Mouse (Mus musculus) mature B cell (primary cell): ENCODE results near the gene Gm44973.
"Not testable (repeated sequence)": the region's sequence is repeated elsewhere in the genome, so short reads cannot be mapped to it uniquely, and the experiment has no call there.

Experiments used
- in situ Hi-C: fragments of 300-500 bp; cut with MboI; formaldehyde crosslinking; loops from 2 replicates; pipeline ENCODE4 v1.14.3; 2019

Gm44973 gene

DNA sequence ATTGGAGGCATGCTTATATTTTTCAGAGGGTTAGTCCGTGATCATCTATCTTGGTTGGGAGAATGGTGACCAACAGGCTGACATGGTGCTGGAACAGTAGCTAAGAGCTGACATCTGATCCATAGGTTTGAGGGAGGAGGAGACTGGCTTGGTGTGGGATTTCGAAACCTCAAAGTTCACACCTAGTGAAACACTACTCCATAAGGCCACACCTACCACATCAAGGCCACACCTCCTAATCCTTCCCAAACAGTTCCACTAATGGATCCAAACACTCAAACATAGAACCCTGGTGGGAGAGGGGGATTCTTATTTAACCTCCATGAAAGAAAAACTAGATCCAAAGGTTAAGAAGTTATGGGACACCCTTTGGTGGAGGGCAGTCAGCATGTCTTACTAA lies 1.6 kb downstream of the Gm44973 start:
- in situ Hi-C loops = no loop called here

DNA sequence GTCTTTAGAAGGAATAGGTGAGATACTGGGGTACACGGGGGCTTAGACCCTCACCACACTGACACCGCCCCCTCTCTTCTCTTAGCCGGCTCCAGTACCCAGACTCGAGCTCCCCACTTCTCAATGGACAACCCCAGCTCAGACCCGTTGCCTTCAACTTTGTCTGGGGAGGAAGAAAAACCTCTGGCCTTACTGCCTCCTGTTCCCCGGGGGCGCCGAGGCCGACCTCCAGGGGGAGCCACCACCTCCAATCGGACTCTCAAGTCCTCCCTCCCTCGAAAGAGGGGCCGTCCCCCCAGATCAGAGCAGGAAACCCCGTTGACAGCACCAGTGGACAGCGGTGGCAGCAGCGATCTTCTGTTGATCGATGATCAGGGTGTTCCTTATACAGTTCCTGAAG lies 2.1 kb downstream of the Gm44973 start:
- in situ Hi-C loops = no loop called here

DNA sequence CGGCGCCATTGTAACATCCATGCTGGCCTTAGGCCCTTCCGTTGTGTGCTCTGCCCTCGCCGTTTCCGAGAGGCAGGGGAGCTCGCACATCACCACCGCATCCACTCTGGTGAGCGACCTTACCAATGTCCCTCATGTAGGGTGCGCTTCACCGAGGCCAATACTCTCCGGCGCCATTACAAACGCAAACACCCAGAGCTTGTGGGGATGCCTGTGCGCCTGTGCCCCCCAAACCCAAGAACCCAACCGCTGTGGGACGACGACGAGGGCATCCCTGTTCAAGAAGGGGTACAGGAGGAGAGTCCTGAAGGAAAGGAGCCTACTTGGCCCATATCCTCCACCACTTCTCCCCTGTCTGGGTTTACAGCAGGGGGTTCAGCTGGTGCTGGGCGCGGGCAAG lies 2.6 kb downstream of the Gm44973 start:
- in situ Hi-C loops = no loop called here

DNA sequence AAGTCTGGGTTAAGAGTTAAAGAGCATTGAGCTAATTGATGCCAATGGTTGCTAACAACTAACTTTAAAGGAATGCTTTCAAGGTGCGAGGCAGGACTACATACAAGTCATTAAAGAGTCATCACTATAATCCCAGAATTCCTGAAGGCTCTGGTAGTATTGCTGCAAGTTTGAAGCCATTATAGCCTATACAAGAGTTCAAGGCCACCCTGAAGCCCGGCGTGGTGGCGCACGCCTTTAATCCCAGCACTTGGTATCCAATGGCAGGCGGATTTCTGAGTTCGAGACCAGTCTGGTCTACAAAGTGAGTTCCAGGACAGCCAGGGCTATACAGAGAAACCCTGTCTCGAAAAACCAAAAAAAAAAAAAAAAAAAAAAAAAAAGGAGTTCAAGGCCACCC lies 4.3 kb downstream of the Gm44973 start:
- in situ Hi-C loops = not testable (repeated sequence)

DNA sequence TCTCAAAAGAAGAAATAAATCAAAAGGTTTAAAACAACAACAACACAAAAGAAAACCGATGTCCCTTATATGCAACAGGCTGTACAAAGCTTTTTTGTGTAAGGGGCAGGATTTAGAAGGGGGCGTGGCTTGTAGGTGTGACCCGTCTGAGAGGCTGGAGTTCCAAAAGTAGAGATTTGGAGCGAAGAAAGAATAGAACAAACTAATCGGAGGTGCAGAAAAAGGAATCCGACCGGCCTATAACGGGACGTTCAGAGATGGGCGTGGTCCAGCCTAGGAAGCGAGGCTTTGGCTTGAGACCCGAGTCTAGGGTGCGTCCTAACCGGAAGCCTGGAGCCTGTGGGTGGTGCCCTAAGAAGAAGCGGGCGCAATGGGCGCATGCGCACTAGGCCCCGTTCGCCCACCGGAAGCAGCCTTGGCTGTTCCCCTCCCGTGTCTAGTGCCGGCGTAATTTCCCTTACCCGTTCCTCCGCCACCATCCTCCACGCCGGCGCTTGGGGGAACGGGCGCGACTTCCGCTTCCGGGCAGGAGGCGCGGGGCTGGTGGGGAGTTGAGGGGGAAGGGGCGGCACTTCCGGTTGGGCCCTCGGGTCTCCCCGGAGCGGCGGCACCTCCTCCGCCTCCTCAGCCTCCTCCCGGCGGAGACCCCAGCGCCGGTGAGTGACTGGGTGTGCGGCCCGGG lies 4.8 kb downstream of the Gm44973 start, which contains the start of the genes Zfp865 and Ccdc106:
TSS of gene Zfp865 (plus strand) at position 377 of the 682 bp plus-strand sequence.
TSS of gene Ccdc106 (plus strand) at position 554 of the 682 bp plus-strand sequence.
- in situ Hi-C loops = no loop called here

DNA sequence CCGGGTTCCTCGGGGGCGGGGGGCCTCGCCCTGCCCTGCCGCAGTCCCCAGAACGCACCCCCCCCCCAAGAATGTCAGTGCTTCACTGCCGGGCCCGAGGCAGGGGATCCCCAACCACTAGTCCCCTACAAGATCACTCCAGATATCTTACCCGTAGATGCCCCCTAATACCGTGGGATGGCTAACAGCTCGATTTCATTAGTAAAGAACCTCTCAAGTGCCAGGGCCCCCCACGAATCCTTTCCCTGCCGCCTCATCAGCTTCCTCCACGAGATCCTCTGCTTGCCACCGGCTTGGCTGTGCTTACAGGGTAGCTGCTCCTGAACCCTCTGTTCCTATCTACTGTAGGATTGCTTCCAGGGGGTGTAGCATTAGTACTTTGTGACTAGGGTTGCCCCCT lies 5.4 kb downstream of the Gm44973 start:
- in situ Hi-C loops = no loop called here

DNA sequence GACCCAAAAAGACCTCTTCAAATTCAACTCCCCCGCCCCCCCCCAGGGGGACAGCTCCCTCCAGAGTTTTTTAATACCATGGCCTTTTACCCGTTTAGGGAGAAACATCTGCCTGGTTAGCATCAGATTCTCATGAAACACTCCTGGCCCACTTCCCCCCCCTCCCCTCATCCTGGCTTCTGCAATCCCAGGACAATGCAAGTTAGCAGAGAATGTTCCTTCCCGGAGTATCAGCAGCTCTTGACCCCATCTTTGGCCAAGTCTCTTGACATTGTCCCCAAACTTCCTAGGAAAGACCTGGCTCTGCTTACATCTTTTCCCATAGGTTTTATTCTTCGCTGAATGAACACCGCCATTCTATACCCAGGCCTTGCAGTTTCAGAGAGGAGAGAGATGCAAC lies 5.9 kb downstream of the Gm44973 start:
- in situ Hi-C loops = no loop called here

DNA sequence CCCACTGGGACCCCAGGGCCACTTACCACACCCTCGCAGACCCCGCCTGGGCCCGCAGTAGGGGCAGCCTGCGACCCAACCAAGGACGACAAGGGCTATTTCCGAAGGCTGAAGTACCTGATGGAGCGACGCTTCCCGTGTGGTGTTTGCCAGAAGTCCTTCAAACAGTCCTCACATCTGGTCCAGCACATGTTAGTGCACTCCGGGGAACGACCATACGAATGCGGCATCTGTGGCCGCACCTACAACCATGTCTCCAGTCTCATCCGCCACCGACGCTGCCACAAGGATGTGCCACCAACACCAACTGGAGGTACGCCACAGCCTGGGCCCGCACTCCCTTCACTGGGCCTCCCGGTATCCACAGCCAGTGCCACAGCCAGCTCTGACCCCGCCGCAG lies 14.2 kb downstream of the Gm44973 start:
- in situ Hi-C loops = no loop called here

DNA sequence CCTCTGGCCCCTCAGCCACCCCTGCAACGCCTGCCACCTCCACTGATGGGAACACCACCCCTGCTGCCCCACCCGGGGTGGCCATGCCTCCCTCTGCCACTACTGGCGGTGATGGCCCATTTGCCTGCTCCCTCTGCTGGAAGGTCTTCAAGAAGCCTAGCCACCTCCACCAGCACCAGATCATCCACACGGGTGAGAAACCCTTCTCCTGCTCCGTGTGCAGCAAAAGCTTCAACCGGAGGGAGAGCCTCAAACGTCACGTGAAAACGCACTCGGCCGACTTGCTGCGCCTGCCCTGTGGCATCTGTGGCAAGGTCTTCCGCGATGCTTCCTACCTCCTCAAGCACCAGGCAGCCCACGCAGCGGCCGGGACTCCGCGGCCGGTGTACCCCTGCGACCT lies 14.7 kb downstream of the Gm44973 start:
- in situ Hi-C loops = no loop called here

DNA sequence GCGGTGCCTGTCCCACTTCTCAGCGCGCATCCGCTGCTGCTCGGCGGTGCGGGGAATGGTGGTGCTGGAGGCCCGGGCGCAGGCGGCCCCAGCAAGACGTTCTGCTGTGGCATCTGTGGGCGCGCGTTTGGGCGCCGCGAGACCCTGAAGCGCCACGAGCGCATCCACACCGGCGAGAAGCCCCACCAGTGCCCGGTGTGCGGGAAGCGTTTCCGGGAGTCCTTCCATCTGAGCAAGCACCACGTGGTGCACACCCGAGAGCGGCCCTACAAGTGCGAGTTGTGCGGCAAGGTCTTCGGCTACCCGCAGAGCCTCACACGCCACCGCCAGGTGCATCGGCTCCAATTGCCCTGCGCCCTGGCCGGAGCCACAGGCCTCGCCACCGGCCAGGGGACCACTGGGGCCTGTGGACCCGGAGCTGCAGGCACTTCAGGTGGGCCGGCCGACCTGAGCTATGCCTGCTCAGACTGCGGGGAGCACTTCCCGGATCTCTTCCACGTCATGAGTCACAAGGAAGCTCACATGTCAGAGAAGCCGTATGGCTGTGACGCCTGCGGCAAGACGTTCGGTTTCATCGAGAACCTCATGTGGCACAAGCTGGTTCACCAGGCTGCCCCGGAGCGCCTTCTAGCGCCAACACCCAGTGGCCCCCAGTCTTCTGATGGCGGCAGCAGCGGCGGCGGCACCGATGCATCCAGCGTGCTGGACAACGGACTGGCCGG lies 15.4 kb downstream of the Gm44973 start:
- in situ Hi-C loops = no loop called here

DNA sequence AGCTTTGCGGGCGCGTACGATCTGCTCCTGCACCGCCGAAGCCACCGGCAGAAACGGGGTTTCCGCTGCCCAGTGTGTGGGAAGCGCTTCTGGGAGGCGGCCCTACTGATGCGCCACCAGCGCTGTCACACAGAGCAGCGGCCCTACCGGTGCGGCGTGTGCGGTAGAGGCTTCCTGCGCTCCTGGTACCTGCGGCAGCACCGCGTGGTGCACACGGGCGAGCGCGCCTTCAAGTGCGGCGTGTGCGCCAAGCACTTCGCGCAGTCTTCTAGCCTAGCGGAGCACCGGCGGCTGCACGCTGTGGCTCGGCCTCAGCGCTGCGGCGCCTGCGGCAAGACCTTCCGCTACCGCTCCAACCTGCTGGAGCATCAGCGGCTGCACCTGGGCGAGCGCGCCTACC lies 16.2 kb downstream of the Gm44973 start:
- in situ Hi-C loops = no loop called here

DNA sequence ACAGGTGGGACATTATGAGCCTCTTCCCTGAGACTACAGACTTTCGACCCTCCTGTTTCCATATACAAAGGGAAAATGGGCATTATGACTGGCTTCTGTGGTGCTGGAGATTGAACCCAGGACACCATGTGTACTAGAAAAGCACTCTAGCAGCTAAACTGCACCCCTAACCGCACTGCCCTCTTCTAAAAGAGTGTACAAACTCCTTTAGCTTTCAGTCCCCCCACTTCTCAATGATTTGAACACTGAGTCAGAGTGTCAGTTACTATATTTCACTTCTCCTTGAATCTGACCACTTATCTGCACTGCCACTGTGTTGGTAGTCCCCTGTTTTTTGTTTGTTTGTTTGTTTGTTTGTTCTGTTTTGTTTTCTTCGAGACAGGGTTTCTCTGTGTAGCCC lies 18.5 kb downstream of the Gm44973 start, which contains the start of gene 4632433K11Rik:
TSS of gene 4632433K11Rik (plus strand) at position 301 of the 400 bp plus-strand sequence.
- in situ Hi-C loops = no loop called here

DNA sequence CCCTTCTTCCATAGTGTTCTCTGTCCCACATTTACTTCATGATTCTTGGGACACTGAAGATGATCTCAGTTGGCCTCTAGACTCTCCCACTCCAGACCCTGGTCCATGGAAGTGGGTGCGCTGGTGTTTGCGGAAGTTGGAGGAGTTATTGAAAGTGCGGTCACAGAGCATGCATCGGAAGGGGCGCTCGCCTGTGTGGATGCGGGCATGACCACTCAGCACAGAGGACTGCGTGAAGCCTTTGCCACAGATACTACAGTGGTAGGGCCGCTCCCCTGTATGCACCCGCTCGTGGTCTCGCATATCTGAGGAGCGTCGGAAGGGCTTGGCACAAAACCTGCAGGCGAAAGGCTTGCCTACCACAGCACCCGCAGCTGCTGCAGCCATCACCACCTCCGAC lies 20.3 kb downstream of the Gm44973 start:
- in situ Hi-C loops = no loop called here

DNA sequence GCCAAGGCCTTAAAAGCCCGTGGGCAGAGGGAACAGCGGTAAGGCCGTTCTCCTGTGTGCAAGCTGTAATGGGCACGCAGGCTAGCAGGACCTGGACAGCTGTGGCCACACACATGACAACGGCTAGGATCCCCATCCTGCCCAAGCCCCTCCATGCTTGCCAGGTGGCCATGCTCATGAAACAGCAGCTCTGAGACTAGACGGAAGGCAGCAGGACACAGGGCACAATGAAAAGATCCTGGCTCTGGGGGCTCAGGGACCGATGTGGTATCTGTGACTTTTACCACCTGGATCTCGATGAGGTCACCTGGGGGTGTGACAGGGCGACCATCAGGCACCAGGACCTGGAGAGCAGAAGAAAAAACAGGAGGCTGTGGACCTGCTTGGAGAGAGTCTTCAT lies 20.8 kb downstream of the Gm44973 start:
- in situ Hi-C loops = no loop called here

DNA sequence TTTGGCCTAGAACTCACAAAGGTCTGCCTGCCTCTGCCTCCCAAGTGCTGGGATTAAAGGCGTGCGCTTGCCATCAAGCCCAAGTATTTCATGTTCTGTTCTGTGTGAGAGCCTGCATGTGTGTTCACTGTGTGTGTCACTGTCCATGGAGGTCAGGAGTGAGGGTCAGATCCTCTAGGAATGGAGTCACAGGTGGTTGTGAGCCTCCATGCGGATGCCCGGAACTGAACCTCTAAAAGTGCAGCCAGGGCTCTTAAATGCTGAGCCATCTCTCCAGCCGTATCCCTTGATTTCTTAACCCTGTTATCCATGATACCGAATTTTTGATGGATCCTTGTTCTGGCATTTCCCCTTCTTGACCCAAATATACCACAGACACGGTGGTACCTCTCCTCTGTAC lies 21.7 kb downstream of the Gm44973 start:
- in situ Hi-C loops = no loop called here

DNA sequence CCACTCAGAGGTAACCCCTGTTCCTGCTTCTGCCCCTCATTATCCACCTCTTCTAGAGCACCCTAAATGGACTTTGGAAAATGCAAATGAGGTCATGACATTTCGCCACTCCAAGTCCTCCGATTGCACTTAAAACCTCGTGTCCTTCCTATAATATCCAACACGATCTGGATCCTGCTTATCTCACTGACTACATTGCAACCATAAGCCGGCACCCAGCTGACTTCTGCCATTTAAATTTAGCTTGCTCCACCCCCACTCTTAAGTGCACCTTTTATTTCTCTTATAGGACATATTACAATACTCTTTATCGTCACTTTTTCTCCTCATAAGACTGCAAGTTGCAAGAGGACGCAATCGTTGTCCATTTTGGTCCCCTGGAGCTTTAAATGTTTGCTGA lies 22.2 kb downstream of the Gm44973 start:
- in situ Hi-C loops = no loop called here

DNA sequence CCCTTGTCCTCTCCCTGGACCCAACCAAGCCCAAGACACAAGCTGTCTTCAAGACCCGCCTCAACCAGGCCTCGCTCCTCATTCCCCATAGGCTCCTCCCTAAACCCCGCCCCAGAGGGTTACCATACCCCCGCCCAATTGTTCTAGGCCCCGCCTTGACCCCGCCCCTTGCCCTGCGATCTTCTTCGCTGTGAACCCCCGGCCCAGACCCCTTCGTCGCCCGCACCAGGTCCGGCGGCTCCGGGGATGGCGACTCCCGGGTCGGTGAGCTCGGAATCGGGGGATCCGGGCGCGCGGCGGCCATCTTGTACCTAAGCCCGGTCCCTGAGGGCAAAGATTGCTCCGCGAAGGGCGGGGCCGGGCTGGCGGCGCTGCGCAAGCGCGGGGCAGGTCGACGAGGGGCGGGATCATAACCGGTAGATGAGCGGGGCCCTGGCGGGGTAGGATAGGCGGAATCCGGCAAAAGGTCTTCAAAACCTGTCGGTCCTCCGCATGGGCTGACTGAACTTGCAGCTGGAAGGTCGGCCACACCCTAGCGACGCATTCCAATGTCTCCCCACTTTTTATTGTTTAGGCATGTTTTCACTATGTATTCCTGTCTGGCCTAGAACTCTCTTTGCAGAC lies 22.9 kb downstream of the Gm44973 start, which contains the start of gene Zfp784:
TSS of gene Zfp784 (minus strand) at position 338 of the 624 bp plus-strand sequence.
- in situ Hi-C loops = no loop called here

DNA sequence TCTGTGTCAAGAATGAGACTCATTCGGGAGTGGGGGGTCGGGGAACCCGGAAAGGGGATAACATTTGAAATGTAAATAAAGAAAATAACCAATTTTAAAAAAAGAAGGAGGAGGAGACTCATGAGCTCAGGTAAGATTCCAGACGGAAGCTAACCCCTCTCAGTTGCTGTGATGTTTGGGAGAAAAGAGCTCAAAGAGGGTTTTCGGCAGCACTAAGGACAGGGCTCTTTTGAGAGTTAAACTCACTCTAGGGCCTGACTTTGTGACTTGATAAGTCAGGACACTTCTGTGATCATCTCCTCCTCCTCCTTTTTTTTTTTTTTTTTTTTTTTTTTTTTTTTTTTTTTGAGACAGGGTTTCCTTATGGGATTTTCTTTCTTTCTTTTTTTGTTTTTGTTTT lies 23.6 kb downstream of the Gm44973 start:
- in situ Hi-C loops = no loop called here

DNA sequence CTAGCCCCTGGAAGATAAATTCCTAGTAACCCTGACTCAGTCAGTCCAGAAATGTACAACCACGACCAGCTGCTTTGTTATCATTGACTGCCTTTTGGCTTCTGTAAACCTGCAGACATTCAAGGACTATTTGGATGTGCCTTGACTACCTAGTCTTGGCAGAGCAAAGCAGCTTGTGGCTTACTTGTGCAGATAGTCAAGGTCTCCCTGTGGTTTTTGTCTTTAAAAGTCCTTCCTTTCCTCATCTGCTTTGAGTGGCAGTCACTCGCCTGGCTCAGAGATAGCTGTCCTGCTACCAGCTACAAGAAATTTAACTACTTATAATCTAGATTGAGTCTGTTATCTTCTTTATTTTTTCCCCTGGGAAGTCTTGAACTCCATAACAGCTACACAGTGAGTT lies 29.7 kb downstream of the Gm44973 start:
- in situ Hi-C loops = loop anchor here (5.0 kb wide), 1 partner anchor 33 kb away; the partner anchor contains the start of genes Fiz1 and Zfp524

DNA sequence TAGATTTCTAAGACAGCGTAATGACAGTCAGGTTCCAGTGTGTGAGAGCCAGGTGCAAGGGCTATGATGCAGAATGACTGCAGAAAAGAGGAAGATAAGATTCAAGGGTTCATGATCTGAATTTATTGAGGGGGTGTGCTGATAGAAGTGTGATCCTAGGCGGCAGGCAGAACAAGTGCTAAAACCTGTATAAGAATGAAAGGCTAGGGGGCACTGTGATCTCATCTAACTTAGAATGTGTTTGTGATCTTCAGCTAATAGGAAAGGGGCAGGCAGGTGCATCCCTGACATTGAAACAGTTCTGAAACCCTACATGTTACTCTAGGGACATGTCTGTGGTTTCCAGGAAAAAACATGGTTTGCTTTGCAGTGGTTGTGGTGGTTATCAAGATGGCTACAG lies 30.8 kb downstream of the Gm44973 start:
- in situ Hi-C loops = loop anchor here (5.0 kb wide), 1 partner anchor 34 kb away; the partner anchor contains the start of genes Fiz1 and Zfp524

DNA sequence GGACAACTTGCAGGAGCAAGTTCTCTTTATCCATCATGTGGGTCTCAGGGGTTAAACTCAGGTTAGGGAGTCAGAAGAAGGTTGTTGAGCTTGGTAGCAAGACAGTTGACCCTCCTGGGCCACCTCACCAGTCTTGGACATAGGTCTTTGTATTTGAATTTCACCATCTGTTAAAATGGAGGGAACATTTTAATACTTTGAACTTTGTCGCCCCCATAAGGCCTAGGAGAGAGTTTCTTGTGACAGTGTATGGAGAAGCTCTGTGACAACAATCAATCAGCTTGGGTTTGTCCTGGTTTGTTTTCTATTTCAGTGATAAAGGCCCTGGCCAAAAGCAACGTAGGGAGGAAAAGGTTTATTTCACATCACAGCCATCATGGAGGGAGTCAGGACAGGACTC lies 32.0 kb downstream of the Gm44973 start:
- in situ Hi-C loops = loop anchor here (5.0 kb wide), 1 partner anchor 35 kb away; the partner anchor contains the start of genes Fiz1 and Zfp524
